Mouse (Mus musculus): Measurements from ENCODE around the gene Dtx4. TPM values are rescaled to one million over a fixed set of nuclear protein-coding genes. Genes with fewer than 3 reads are reported as not detected.
A peak's percentile ranks its signal among the peaks of the same experiment; 100 is the strongest.
"Not testable (repeated sequence)": the region's sequence is repeated elsewhere in the genome, so short reads cannot be mapped to it uniquely, and the experiment has no call there.

The Dtx4 gene
- 10.3 and 13.8 TPM in 2 replicates for polyA plus RNA-seq (2012; rRNA removed)

DNA sequence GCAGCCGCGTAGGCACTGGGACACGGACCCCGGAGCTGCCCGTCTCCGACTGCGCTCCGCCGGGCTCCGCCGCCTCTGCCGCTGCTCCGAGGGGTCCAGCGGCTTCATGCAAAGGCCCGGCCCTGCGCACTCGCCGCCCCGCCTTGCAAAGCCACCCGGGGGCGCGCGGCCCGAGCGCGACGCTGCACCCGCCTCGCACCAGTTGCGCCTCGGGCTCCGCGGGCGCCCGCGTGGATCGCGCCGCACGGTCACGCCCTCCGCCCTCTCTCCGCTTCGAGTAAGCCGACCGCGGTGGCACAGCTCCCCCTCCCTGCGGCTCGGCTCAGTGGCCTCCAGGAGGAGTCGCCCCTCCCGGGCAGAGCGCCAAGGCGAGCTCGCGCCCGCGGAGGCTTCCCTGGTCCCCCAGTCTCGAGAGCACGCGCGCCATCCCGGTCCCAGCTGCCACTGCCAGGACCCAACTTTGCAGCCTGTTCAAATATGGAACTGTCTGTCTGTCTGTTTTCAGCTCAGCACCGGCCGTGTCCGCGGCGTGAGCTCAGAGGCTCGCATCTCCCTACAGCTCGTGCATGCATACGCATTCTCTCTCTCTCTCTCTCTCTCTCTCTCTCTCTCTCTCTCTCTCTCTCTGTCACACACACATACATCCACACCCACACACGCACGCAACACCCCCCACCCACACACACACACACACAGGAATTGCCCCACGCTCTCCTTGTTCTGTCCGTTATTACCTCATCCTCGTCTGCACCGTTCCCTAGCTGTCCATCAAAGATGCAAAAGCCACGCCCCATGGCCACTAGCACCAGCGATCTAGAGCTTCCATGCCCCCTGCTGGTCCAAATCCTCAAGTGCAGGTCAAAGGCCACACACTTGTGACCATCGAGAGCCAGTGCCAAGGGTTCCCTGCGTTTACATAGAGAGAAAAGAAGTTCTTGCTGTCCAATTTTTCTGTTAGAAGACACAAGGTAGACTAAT is at the start of gene Dtx4:
Gene Dtx4, minus strand, starts transcription at position 85 of the 978 bp plus-strand sequence.
- peak; percentile 92 for DNase-seq
- under 1% methylated on average over 80 of the region's 80 CpGs for WGBS
- TF ChIP-seq POLR2A (IDR thresholded peaks at IDR 0.05; ENCODE audit: borderline replicate concordance, extremely low read depth, low read depth, low read length) (no peak), CTCF (IDR thresholded peaks at IDR 0.05; ENCODE audit: insufficient read depth, low read length) (peak; percentile 97)
- H3K4me3 ChIP-seq (replicated peaks; ENCODE audit: extremely low read depth, low read depth, low read length), result peak within 1 kb of the TSS; percentile 70
- no peaks in the 10 kb centered on the region; the same call in 1 of the 2 replicates for H3K4me1 ChIP-seq (ENCODE audit: control insufficient read depth, insufficient read depth, low read length)

DNA sequence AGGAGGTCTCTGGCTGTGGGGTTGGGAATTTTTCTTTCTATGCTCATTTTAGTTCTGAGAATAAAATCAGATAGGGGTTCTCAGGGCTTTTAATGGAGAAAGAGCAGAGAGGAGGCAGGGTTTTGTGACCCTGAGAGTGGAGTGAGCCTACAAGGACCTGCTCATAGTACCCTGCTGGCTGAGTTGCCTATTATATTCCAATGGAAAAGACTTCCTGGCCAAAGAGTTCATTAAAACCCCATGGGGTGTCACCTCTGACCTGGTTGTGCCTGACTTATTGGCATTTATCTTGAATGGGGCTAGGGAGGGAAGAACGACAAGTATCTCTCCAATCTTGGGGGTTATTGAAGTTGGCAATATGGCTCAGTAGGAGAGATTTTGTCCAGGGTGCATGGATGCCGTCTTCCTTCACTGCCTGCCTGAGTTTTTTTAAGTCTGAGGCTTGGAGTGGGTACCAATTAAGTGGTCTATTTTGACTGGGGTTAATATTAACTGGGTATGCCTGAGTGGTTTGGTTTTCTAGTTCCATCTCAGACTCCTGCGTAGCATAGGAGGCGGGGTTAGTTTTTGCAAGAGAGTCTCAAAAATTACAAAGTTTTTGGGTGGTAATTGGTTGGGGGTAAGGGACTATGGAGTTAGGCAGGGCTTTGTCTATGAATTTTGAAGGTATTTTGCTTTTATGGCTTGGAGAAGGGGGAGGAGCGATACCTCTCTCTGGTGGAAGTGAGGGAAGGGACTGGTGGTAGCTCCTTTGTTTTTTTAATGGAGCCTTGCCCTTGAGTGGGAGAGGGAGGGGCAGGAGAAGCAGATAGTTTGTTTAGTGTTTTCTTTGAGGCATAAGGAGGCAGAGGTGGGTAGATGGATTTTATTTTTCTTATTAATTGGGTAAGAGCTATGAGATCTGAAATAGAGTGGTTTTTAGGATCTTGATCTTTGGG is 49.0 kb upstream of the Dtx4 start:
- 69% methylated on average over 5 of the region's 5 CpGs for WGBS

DNA sequence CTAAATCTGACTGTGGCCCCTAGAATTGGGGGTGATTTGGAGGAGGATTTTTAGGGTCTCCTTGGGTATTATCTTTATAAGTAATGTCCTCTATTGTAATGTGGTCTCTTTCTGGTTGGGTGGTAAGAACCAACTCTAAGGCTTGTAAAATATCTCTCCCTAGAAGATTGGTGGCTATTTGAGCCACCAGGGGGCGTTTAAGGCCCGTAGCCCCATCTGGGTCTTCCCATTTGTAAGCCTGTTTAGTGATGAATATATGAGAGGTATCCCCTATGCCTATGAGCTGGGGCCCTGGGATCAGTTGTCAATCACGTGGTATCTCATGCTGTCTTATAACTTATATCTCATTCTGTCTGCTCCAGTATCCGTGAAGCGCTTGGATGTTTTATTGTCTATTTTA is 47.9 kb upstream of the Dtx4 start:
- TF ChIP-seq CTCF (IDR thresholded peaks at IDR 0.05; ENCODE audit: insufficient read depth, low read length) (peak; percentile 46; the same call in 1 of the 2 replicates), POLR2A (IDR thresholded peaks at IDR 0.05; ENCODE audit: borderline replicate concordance, extremely low read depth, low read depth, low read length) (no peak)
- WGBS, result 71% methylated on average over 5 of the region's 5 CpGs
- DNase-seq, result peak; percentile 20
- no peaks in the 10 kb centered on the region for H3K4me1 ChIP-seq (ENCODE audit: control insufficient read depth, insufficient read depth, low read length)
- no peak overlapping the region for H3K4me3 ChIP-seq (replicated peaks; ENCODE audit: extremely low read depth, low read depth, low read length)

More for the DNA sequence above, 49.0 kb upstream of the Dtx4 start:
- Histone ChIP-seq H3K4me1 (ENCODE audit: control insufficient read depth, insufficient read depth, low read length) (no peaks in the 10 kb centered on the region), H3K4me3 (replicated peaks; ENCODE audit: extremely low read depth, low read depth, low read length) (no peak overlapping the region)
- TF ChIP-seq CTCF (IDR thresholded peaks at IDR 0.05; ENCODE audit: insufficient read depth, low read length) (no peak), POLR2A (IDR thresholded peaks at IDR 0.05; ENCODE audit: borderline replicate concordance, extremely low read depth, low read depth, low read length) (no peak)
- no peak for DNase-seq

- not testable (repeated sequence) for H3K4me3 ChIP-seq (replicated peaks; ENCODE audit: extremely low read depth, low read depth, low read length)
- WGBS, result 94% methylated on average over 11 of the region's 11 CpGs
These were observed 44.2 kb upstream of the Dtx4 start, which contains the start of gene Fam111a for GRCm38 (mm10) chr19:12545440-12545839. TSS of gene Fam111a (plus strand) at chr19:12545740.

GRCm38 (mm10) chr19:12541644-12542043 is 40.4 kb upstream of the Dtx4 start:
- no peak for TF ChIP-seq POLR2A (IDR thresholded peaks at IDR 0.05; ENCODE audit: borderline replicate concordance, extremely low read depth, low read depth, low read length)
- no peak for TF ChIP-seq CTCF (IDR thresholded peaks at IDR 0.05; ENCODE audit: insufficient read depth, low read length)

More at GRCm38 (mm10) chr19:12545440-12545839, 44.2 kb upstream of the Dtx4 start, which contains the start of gene Fam111a:
- not testable (repeated sequence) for H3K4me1 ChIP-seq (ENCODE audit: control insufficient read depth, insufficient read depth, low read length); DNase-seq

GRCm38 (mm10) chr19:12540727-12541126 is 39.5 kb upstream of the Dtx4 start:
- 39% methylated on average over 3 of the region's 3 CpGs for WGBS
- TF ChIP-seq CTCF (IDR thresholded peaks at IDR 0.05; ENCODE audit: insufficient read depth, low read length) (no peak), POLR2A (IDR thresholded peaks at IDR 0.05; ENCODE audit: borderline replicate concordance, extremely low read depth, low read depth, low read length) (no peak)
- Histone ChIP-seq H3K4me1 (ENCODE audit: control insufficient read depth, insufficient read depth, low read length) (no peaks in the 10 kb centered on the region; the same call in 1 of the 2 replicates), H3K4me3 (replicated peaks; ENCODE audit: extremely low read depth, low read depth, low read length) (no peak overlapping the region)
- DNase-seq, result no peak

More at GRCm38 (mm10) chr19:12541644-12542043, 40.4 kb upstream of the Dtx4 start:
- DNase-seq, result no peak
- Histone ChIP-seq H3K4me1 (ENCODE audit: control insufficient read depth, insufficient read depth, low read length) (no peaks in the 10 kb centered on the region; the same call in 1 of the 2 replicates), H3K4me3 (replicated peaks; ENCODE audit: extremely low read depth, low read depth, low read length) (no peak overlapping the region)
- WGBS, result 19% methylated on average over 2 of the region's 2 CpGs

- no peak overlapping the region for H3K4me3 ChIP-seq (replicated peaks; ENCODE audit: extremely low read depth, low read depth, low read length)
- 69% methylated on average over 1 of the region's 1 CpGs for whole genome bisulfite sequencing
- no peaks in the 10 kb centered on the region; the same call in 1 of the 2 replicates for H3K4me1 ChIP-seq (ENCODE audit: control insufficient read depth, insufficient read depth, low read length)
- no peak for TF ChIP-seq CTCF (IDR thresholded peaks at IDR 0.05; ENCODE audit: insufficient read depth, low read length)
- no peak for TF ChIP-seq POLR2A (IDR thresholded peaks at IDR 0.05; ENCODE audit: borderline replicate concordance, extremely low read depth, low read depth, low read length)
- DNase-seq, result no peak
These were observed 38.7 kb upstream of the Dtx4 start for GRCm38 (mm10) chr19:12539975-12540374.

DNA sequence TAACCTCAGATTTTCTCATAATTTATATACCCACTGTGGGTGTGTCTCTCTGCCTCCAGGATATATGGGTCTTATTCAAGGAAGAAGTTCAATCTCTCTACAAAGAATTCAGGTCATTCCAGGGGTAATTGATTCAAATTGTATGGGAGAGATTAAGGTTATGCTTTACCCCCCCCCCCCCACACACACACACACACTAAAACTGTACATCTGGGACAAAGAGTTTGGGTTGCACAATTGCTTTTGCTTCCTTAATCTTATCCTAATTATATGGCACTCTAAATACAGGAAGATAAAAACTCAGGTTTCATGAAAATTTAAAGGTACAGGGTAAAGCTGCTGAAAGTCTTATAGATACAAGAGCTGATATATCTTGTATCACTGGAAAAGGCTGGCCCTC is 35.9 kb upstream of the Dtx4 start:
- TF ChIP-seq CTCF (IDR thresholded peaks at IDR 0.05; ENCODE audit: insufficient read depth, low read length) (no peak), POLR2A (IDR thresholded peaks at IDR 0.05; ENCODE audit: borderline replicate concordance, extremely low read depth, low read depth, low read length) (no peak)
- Histone ChIP-seq H3K4me3 (replicated peaks; ENCODE audit: extremely low read depth, low read depth, low read length) (no peak overlapping the region), H3K4me1 (ENCODE audit: control insufficient read depth, insufficient read depth, low read length) (no peaks in the 10 kb centered on the region; the same call in 1 of the 2 replicates)
- DNase-seq, result no peak

DNA sequence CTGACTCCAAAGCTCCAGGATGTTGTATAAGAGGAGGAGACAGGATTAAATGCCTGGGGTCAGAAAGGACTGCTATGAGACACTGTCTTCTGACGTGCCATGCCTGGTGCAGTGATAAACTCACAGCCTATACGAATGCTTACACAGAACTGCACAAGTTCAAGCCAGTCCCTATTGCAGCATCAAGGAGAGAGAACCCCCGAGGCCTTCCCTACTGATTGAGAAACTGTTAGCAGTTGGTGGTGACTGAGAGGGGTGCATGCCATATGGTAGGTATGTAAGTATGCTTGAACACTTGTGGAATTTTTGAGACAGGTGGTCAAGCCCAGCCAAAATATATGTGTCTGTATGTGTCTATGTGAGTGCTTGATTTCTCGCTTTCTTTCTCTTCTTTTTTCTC is 22.1 kb upstream of the Dtx4 start:
- Histone ChIP-seq H3K4me1 (ENCODE audit: control insufficient read depth, insufficient read depth, low read length) (no peaks in the 10 kb centered on the region), H3K4me3 (replicated peaks; ENCODE audit: extremely low read depth, low read depth, low read length) (no peak overlapping the region)
- DNase-seq, result no peak
- no peak for TF ChIP-seq POLR2A (IDR thresholded peaks at IDR 0.05; ENCODE audit: borderline replicate concordance, extremely low read depth, low read depth, low read length)
- no peak for TF ChIP-seq CTCF (IDR thresholded peaks at IDR 0.05; ENCODE audit: insufficient read depth, low read length)
- WGBS, result 40% methylated on average over 4 of the region's 4 CpGs
